In the genomic region with DNA sequence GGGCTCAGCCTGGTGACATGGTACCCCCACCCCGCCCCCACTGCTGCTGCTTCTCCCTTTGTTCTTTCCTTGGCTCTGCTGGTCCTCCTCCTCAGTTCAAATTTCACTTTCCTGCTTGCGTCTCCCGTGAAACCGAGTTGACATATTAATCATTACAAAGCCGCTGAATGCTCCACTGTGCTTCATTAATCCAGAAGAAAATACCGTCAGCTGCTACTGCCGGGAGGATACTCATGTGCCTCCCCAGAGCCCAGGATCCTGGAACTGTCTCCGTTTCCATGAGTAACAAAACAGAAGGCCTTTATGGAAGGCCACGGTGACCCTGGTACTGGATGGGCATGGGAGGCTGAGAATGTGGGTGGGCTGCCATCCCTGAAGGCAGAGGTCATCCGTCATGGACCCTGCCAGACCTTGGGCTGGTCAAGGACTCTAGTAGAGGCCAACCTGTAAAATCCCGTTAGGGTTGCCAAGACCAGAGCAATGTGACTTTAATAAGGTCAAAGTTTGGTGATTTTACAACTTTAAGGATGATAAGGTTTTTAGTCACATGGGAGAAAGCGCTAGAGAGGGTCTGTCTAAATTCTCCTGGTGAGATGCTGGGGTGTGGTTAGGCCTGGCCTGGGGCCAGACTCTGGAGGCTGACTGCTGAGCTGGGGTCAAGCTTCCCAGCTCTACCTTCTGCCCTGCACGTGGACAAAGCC, we compare ENCODE assay signal across 10 mouse cellular contexts.
DNase-seq lines count a peak whose midpoint lies in the region; ATAC-seq and TF ChIP-seq lines count a peak whose summit lies in the region.
"Had no signal": no experiment of that assay in that cellular context is flagged by ENCODE, and none has a peak within 500 bp of the region (broad histone marks: within the 10 kb centered on the region; RNA-seq: fewer than 3 reads in every experiment).

No protein-coding gene starts in this region.

- no peaks in the 10 kb centered on the region for H3K36me3 ChIP-seq in liver, adult 2 months (ENCODE audit: control insufficient read depth, insufficient read depth, low read length)
- H3K36me3 ChIP-seq in embryonic facial prominence, embryonic 12.5 days: no peaks in the 10 kb centered on the region
- no peaks in the 10 kb centered on the region for H3K36me3 ChIP-seq in myocyte (ENCODE audit: control insufficient read depth, insufficient read depth)
- H3K36me3 ChIP-seq: heart, embryonic 15.5 days; liver, embryonic 15.5 days had no signal

- H3K27ac ChIP-seq in liver, adult 2 months (replicated peaks; ENCODE audit: insufficient read depth, low read depth, low read length): peak overlapping the region; percentile 96
- H3K27ac ChIP-seq in embryonic facial prominence, embryonic 12.5 days: peak overlapping the region; percentile 30
- H3K27ac ChIP-seq: heart, embryonic 15.5 days; liver, embryonic 15.5 days had no signal

- no peak overlapping the region for H3K4me2 ChIP-seq in embryonic facial prominence, embryonic 12.5 days (replicated peaks)
- H3K4me2 ChIP-seq in myocyte (ENCODE audit: low read depth): peak overlapping the region; percentile 22
- H3K4me2 ChIP-seq: heart, embryonic 15.5 days; liver, embryonic 15.5 days had no signal

- no peak for ATAC-seq in embryonic facial prominence, embryonic 12.5 days (ENCODE audit: insufficient number of reproducible peaks, insufficient read depth, low FRiP score, low TSS enrichment)

- WGBS in liver, adult 2 months: 20% methylated on average over 13 of the region's 13 CpGs
- WGBS in embryonic facial prominence, embryonic 12.5 days: 41% methylated on average over 13 of the region's 13 CpGs

- H3K4me3 ChIP-seq in liver, adult 2 months (ENCODE audit: insufficient read depth, low read depth, low read length): peak overlapping the region; percentile 30
- H3K4me3 ChIP-seq in embryonic facial prominence, embryonic 12.5 days: no peak overlapping the region
- no peak overlapping the region for H3K4me3 ChIP-seq in myocyte
- H3K4me3 ChIP-seq: heart, embryonic 15.5 days; liver, embryonic 15.5 days had no signal

- no peaks in the 10 kb centered on the region for H3K9me3 ChIP-seq in embryonic facial prominence, embryonic 12.5 days
- H3K9me3 ChIP-seq: heart, embryonic 15.5 days; liver, embryonic 15.5 days had no signal

- peak; percentile 92 for DNase-seq in liver, adult 2 months (ENCODE audit: extremely low read depth, low read depth, low spot score)
- no peak for DNase-seq in liver
- DNase-seq in kidney, adult 9 months: peak; percentile 93
- DNase-seq in urinary bladder, postnatal 10 days (ENCODE audit: low spot score): no peak
- DNase-seq in thymus, adult 18-20 months: no peak
- DNase-seq in gastrocnemius, postnatal 4 days (ENCODE audit: low spot score in 2 of 2): no peak

- peaks cover 46% of the 10 kb centered on the region for H3K4me1 ChIP-seq in liver, adult 2 months (ENCODE audit: control insufficient read depth, insufficient read depth, low read length)
- H3K4me1 ChIP-seq in embryonic facial prominence, embryonic 12.5 days: peaks cover 13% of the 10 kb centered on the region; the same call in 1 of the 2 replicates

- peak overlapping the region; percentile 62 for H3K9ac ChIP-seq in liver, adult 2 months (ENCODE audit: low read depth, low read length)
- H3K9ac ChIP-seq in embryonic facial prominence, embryonic 12.5 days: no peak overlapping the region
- H3K9ac ChIP-seq: heart, embryonic 15.5 days; liver, embryonic 15.5 days had no signal

- TF ChIP-seq CTCF in liver, adult 2 months (IDR thresholded peaks at IDR 0.05; ENCODE audit: low read depth, low read length): no peak

- H3K27me3 ChIP-seq in liver, adult 2 months (ENCODE audit: control insufficient read depth, insufficient read depth, low read length): no peaks in the 10 kb centered on the region
- H3K27me3 ChIP-seq in embryonic facial prominence, embryonic 12.5 days: no peaks in the 10 kb centered on the region
- no peaks in the 10 kb centered on the region for H3K27me3 ChIP-seq in myocyte (ENCODE audit: control insufficient read depth, insufficient read depth, insufficient read length)
- H3K27me3 ChIP-seq: heart, embryonic 15.5 days; liver, embryonic 15.5 days had no signal

- H3K79me2 ChIP-seq in liver, adult 2 months (ENCODE audit: control insufficient read depth, insufficient read depth, low read length): no peaks in the 10 kb centered on the region
- no peaks in the 10 kb centered on the region for H3K79me2 ChIP-seq in myocyte (ENCODE audit: control insufficient read depth, insufficient read depth)

- H3ac ChIP-seq in myocyte (ENCODE audit: control insufficient read depth, insufficient read length): no peak overlapping the region

- no peak for TF ChIP-seq POLR2A in liver, adult 2 months (IDR thresholded peaks at IDR 0.05; ENCODE audit: extremely low read depth, insufficient read depth, low read length)
- TF ChIP-seq POLR2A in myocyte (IDR thresholded peaks at IDR 0.05; ENCODE audit: insufficient read length, low read depth): no peak

TF ChIP-seq in myocyte, 11 proteins besides CTCF, POLR2A, EP300 and RAD21:
- peak; percentile 9 for TF ChIP-seq TCF12 (IDR thresholded peaks at IDR 0.05; ENCODE audit: insufficient read depth, poor library complexity, severe bottlenecking)
- TF ChIP-seq POLR2AphosphoS2 (IDR thresholded peaks at IDR 0.05; ENCODE audit: insufficient read length, low read depth): no peak
- no peak for TF ChIP-seq CEBPB (IDR thresholded peaks at IDR 0.05; ENCODE audit: insufficient read depth, poor library complexity, severe bottlenecking)
- TF ChIP-seq USF1 (IDR thresholded peaks at IDR 0.05; ENCODE audit: low read depth): no peak
- no peak for TF ChIP-seq REST (IDR thresholded peaks at IDR 0.05; ENCODE audit: insufficient read depth, insufficient read length)
- no peak for TF ChIP-seq E2F4 (IDR thresholded peaks at IDR 0.05; ENCODE audit: insufficient read depth)
- no peak for TF ChIP-seq MYOD1 (IDR thresholded peaks at IDR 0.05; ENCODE audit: control insufficient read depth in 1 of 3, insufficient read length in 2 of 3, low read depth in 2 of 3)
- TF ChIP-seq MAX (IDR thresholded peaks at IDR 0.05; ENCODE audit: low read depth): no peak
- peak in 1 of 3 experiments; percentile 39 for TF ChIP-seq MYOG (IDR thresholded peaks at IDR 0.05; ENCODE audit: control insufficient read depth in 1 of 3, insufficient read depth in 1 of 3, insufficient read length in 2 of 3, low read depth in 2 of 3)
- no peak for TF ChIP-seq TCF3 (IDR thresholded peaks at IDR 0.05; ENCODE audit: insufficient read length, low read depth)
- no peak for TF ChIP-seq SRF (IDR thresholded peaks at IDR 0.05; ENCODE audit: control insufficient read depth, insufficient read length, low read depth)
TF ChIP-seq in myocyte: peak in this region for 2.

Comparison
In these comparisons a context has a peak if more than half of its experiments do, and no peak if none do; other contexts are left out.
1. DNase-seq: peak in liver, adult 2 months (single experiment) and kidney, adult 9 months (single experiment); none in liver (single experiment), urinary bladder, postnatal 10 days (single experiment), thymus, adult 18-20 months (0 of 2) and gastrocnemius, postnatal 4 days (0 of 2).